Mouse (Mus musculus) layer of hippocampus, adult 2 months (tissue): Measurements from ENCODE around the gene Ulk1. TPM values are rescaled to one million over a fixed set of nuclear protein-coding genes. Genes with fewer than 3 reads are reported as not detected.
A peak's percentile ranks its signal among the peaks of the same experiment; 100 is the strongest.
"Not testable (repeated sequence)": the region's sequence is repeated elsewhere in the genome, so short reads cannot be mapped to it uniquely, and the experiment has no call there.

Experiments
- DNase-seq, 2 experiments: peaks; one replicate each; pipeline ENCODE4 v3.0.0; 2022; ENCODE audit warnings: low spot score in 2 of 2
- H3K27ac ChIP-seq: fragments of 200-600 bp; 2 replicates; pipeline ENCODE4 v1.8.1; 2022
- H3K4me3 ChIP-seq: fragments of 200-600 bp; 2 replicates; pipeline ENCODE4 v1.8.1; 2022; ENCODE audit warnings: mild to moderate bottlenecking
- CTCF ChIP-seq: fragments of 200-600 bp; conservative IDR thresholded peaks from 2 replicates; pipeline ENCODE4 v1.8.1; 2022; ENCODE audit warnings: antibody characterized with exemption, mild to moderate bottlenecking, moderate library complexity
- total RNA-seq, 2 experiments: library from RNA; stranded (reverse); gene quantifications; 2 replicates each; pipeline ENCODE4 v1.2.3; 2021

Gene Ulk1
- total RNA-seq, 2 experiments from 2014 or later: 70.0 to 72.8 TPM

DNA sequence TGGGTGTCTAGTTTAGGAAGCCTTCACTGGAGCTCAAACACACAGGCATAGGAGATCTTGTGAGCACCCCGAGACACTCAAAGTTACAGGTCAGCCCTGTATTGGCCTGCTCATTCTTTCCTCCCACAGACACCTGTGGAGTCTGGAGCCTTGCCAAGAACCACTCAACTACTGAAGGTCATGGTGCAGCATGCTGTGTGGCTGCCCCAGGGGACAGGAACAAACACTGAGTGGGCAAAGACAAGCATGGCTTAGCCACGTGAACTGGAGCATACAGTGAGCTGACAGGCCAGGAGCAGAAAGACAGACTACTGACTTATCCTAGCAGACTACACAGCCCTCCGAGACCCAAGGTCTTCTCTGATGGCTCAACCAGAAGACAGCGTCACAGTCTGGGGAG is 12.2 kb downstream of the Ulk1 start:
- H3K4me3 ChIP-seq: no peak overlapping the region
- DNase-seq: no peak
- TF ChIP-seq CTCF: no peak
- H3K27ac ChIP-seq: no peak overlapping the region

GRCm38 (mm10) chr5:110794363-110794762 is 15.5 kb downstream of the Ulk1 start:
- no peak for DNase-seq
- no peak overlapping the region for H3K4me3 ChIP-seq
- no peak overlapping the region for H3K27ac ChIP-seq
- TF ChIP-seq CTCF: no peak

GRCm38 (mm10) chr5:110788684-110789083 is 21.2 kb downstream of the Ulk1 start:
- peak in 1 of 2 experiments; percentile 64 for DNase-seq
- peak; percentile 88 for TF ChIP-seq CTCF

DNA sequence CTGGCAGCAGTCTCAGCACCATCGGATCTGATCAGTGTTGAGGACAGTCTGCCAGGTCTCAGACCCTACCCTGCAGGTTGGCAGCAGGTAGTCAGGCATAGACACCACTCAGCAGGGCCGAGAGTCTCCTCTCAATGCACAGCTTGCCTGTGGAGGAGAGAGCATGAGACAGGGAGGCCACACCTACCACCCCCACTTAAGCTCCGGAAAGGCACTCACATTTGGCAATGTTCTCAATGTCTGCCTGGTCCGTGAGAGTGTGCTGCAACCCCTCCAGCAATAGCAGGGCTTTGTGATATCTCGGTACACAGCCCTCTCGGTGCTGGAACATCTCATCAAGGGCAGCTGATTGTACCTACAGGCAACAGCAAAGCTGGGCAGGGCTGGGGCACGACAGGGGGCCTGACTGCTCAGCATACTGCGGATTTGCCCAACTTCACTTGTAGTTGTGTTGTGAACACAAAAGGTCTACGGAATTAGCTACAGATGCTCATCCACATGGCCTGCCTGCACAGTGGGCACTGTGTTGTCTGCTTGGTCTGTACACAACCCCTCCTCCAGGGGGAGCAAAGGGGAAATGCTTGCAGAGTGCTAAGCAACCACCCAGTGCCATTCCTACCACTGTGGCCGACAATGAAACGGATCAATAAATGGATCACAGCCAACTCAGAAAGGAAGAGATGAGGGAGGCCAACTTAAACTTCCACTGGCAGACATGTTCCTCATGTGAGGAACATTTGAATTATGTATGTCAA is 23.6 kb downstream of the Ulk1 start:
- peak; percentile 73 for TF ChIP-seq CTCF
- Histone ChIP-seq H3K4me3 (no peak overlapping the region), H3K27ac (peak overlapping the region; percentile 19)
- no peak for DNase-seq

More at GRCm38 (mm10) chr5:110788684-110789083, 21.2 kb downstream of the Ulk1 start:
- Histone ChIP-seq H3K4me3 (no peak overlapping the region), H3K27ac (no peak overlapping the region)

GRCm38 (mm10) chr5:110783150-110783549 is 26.7 kb downstream of the Ulk1 start:
- no peak for TF ChIP-seq CTCF
- DNase-seq: no peak
- H3K4me3 ChIP-seq: no peak overlapping the region
- no peak overlapping the region for H3K27ac ChIP-seq

DNA sequence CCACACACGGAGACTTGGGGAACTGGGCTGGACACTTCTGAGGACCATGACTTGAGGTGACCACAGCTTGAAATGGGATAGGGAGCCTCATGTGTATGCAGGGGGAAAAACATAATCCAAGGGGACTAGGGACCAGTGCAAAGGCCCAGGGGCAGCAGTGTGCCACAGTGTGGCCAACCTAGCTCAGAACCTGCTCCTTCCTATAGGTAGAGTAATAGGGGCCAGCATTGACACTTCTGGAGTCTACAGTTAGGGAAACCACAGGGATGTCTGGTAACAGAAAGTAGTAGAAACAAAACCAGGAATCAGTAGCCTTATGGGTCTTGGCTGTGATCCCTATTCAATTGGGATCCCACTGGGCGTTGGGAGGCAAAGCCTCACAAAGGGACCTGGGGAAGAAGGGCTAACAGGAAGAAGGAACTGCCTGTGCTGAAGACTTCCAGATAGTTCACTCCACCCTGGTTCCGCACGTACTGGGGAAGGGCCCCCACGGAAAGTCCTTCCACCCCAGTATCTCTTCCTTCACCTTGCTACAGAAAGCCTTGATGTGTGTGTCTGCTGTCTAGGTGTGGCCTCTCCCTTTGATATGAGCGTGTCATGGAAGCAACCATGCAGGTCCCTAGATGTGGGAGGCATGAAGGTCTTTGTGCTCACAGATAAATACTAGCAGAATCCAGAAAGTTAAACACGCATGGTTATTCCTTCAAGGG is 28.2 kb downstream of the Ulk1 start:
- no peak for DNase-seq
- no peak for TF ChIP-seq CTCF
- H3K4me3 ChIP-seq: no peak overlapping the region
- H3K27ac ChIP-seq: no peak overlapping the region

GRCm38 (mm10) chr5:110780761-110781528 is 29.0 kb downstream of the Ulk1 start:
- DNase-seq: no peak
- TF ChIP-seq CTCF: no peak
- Histone ChIP-seq H3K27ac (peak overlapping the region; percentile 76), H3K4me3 (peak overlapping the region; percentile 90)

GRCm38 (mm10) chr5:110779998-110780760 is 29.7 kb downstream of the Ulk1 start, which contains the start of gene Pus1:
Gene Pus1, minus strand, starts transcription at chr5:110780659.
- no peak for TF ChIP-seq CTCF
- DNase-seq: peak; percentile 92 to 93
- peak within 1 kb of the TSS; percentile 90 for H3K4me3 ChIP-seq
- peak within 1 kb of the TSS; percentile 76 for H3K27ac ChIP-seq

- H3K27ac ChIP-seq: peak overlapping the region; percentile 76; the same call in 1 of the 2 replicates
- TF ChIP-seq CTCF: no peak
- H3K4me3 ChIP-seq: peak overlapping the region; percentile 90
- DNase-seq: no peak
These were observed 30.5 kb downstream of the Ulk1 start for GRCm38 (mm10) chr5:110779276-110779997.

- no peak overlapping the region for H3K4me3 ChIP-seq
- no peak for DNase-seq
- TF ChIP-seq CTCF: no peak
- no peak overlapping the region for H3K27ac ChIP-seq
These were observed 31.6 kb downstream of the Ulk1 start for GRCm38 (mm10) chr5:110778263-110778662.

- no peak for DNase-seq
These were observed 33.8 kb downstream of the Ulk1 start for GRCm38 (mm10) chr5:110776141-110776540.

DNA sequence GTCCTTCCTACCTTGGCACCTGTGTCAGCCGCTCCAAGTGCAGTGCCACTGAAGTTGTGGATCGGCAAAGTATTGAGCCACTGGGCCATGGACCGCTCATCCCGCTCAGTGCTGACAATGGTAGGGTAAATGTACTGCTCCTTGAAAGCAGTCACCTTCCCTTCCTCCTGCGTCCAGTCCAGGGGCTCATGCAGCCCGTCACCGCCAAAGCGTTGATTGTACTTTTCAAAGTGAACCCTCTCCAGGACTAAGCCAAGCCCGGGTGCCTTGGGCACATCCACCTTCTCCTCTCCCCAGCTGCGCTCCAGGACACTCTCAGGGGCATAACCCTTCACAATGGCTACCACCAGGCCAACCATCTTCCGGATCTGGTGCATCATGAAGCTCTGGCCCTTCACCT is 35.4 kb downstream of the Ulk1 start:
- no peak for TF ChIP-seq CTCF
- Histone ChIP-seq H3K4me3 (no peak overlapping the region), H3K27ac (no peak overlapping the region)
- no peak for DNase-seq

More at GRCm38 (mm10) chr5:110776141-110776540, 33.8 kb downstream of the Ulk1 start:
- no peak for TF ChIP-seq CTCF
- Histone ChIP-seq H3K27ac (no peak overlapping the region), H3K4me3 (no peak overlapping the region)

GRCm38 (mm10) chr5:110772945-110773344 is 37.0 kb downstream of the Ulk1 start:
- not testable (repeated sequence) for H3K27ac ChIP-seq, DNase-seq, H3K4me3 ChIP-seq
